Mouse (Mus musculus): ENCODE measurements around the gene Tsc22d2. TPM values are rescaled to one million over a fixed set of nuclear protein-coding genes. Genes with fewer than 3 reads are reported as not detected.

The Tsc22d2 gene
- polyA plus RNA-seq, 1 experiment from 2014 or later = 16.1 TPM

- peaks cover 4% of the 10 kb centered on the region; the same call in 1 of the 2 replicates for H3K4me1 ChIP-seq (ENCODE audit: control insufficient read depth, insufficient read depth, low read length)
- peak overlapping the region; percentile 95 for H3K4me3 ChIP-seq (ENCODE audit: low read length)
- ATAC-seq (ENCODE audit: low FRiP score, low TSS enrichment) = peak; percentile 76
- peak overlapping the region; percentile 100 for H3K27ac ChIP-seq (ENCODE audit: low read depth, low read length)
- peaks cover 5% of the 10 kb centered on the region; the same call in 1 of the 2 replicates for H3K36me3 ChIP-seq (ENCODE audit: control insufficient read depth, insufficient read depth, low read length)
- H3K4me2 ChIP-seq (replicated peaks; ENCODE audit: low read depth, low read length) = peak overlapping the region; percentile 85
- under 1% methylated on average over 78 of the region's 85 CpGs for WGBS
- H3K9me3 ChIP-seq (ENCODE audit: control insufficient read depth, low read length) = no peaks in the 10 kb centered on the region
- H3K27me3 ChIP-seq (ENCODE audit: control insufficient read depth, insufficient read depth, low read length) = no peaks in the 10 kb centered on the region
- peak overlapping the region; percentile 99 for H3K9ac ChIP-seq (ENCODE audit: low read depth, low read length)
These were observed 1.6 kb downstream of the Tsc22d2 start for GRCm38 (mm10) chr3:58415884-58416725.

DNA sequence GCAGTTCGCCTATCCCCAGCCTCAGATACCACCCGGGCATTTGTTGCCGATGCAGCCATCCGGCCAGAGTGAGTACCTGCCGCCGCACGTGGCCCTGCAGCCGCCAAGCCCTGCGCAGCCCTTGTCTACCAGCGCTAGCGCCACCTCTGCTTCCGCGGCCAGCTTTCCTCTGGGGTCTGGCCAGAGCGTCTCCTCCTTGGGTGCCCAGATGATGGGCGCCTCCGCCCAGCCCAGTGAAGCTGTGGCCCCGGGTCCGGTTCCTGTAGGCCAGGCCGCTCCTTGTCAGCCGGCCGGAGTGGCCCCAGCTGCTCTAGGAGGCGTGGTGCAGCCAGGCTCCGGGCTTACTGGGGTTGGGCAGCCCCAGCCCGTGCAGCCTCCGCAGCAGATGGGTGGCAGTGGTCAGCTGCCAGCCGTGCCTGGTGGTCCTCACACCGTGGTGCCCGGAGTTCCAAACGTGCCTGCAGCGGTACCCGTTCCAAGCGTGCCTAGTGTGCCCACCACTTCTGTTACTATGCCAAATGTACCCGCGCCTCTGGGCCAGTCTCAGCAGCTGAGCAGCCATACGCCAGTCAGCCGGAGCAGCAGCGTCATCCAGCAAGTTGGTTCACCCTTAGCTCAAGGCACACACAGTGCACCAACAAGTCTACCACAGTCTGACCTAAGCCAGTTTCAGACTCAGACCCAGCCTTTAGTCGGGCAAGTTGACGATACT, 2.4 kb downstream of the Tsc22d2 start:
- Histone ChIP-seq H3K27ac (ENCODE audit: low read depth, low read length) (peak overlapping the region; percentile 100), H3K9me3 (ENCODE audit: control insufficient read depth, low read length) (no peaks in the 10 kb centered on the region), H3K4me1 (ENCODE audit: control insufficient read depth, insufficient read depth, low read length) (peaks cover 4% of the 10 kb centered on the region; the same call in 1 of the 2 replicates), H3K27me3 (ENCODE audit: control insufficient read depth, insufficient read depth, low read length) (no peaks in the 10 kb centered on the region), H3K36me3 (ENCODE audit: control insufficient read depth, insufficient read depth, low read length) (peaks cover 5% of the 10 kb centered on the region; the same call in 1 of the 2 replicates), H3K9ac (ENCODE audit: low read depth, low read length) (peak overlapping the region; percentile 99), H3K4me2 (replicated peaks; ENCODE audit: low read depth, low read length) (peak overlapping the region; percentile 85), H3K4me3 (ENCODE audit: low read length) (peak overlapping the region; percentile 95)
- WGBS = 2% methylated on average over 35 of the region's 39 CpGs
- peak; percentile 48 for ATAC-seq (ENCODE audit: low FRiP score, low TSS enrichment)

DNA sequence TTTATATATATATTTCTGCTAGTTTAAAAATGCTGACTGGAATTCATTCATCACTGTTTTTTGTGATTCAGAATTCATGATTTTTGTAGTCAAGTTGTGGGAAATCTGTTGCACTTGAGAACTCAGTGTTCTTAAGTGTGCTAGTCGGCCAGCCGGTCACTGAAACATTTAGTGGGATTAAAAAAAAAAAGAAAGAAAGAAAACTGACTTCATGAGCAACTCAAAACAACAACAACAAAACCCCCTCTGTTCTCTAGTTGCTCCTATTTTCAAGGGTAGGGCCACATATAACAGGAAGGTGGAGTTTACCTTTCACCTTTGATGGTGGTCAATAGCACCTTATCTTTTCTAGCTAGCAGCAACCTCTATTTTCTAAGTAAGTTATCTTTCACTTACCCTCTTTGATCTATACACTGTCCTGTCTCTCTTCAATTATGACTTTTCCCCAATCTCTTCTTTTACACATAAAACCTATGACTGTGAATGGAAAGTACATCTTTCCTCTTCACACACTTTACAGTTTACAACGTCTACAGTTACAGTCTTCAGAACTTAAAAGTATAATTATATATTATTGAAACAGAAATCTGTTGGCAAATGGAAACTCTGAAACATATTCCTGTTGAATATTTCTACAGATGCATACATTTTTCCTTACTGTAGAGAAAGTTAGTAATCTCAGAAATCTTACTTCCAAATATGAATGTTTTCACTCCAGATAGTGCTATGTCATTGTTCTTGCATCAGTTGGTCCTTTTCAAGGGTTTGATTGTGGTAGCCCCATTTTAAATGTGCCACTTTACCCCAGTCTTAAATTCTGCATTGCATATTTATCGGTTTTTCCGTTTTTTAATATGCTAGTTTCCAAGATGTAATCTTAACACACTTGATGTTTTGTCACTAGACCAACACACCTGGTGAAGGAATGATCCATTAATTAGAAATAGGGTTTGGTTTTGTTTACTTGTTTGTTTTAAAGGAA, 4.5 kb downstream of the Tsc22d2 start:
- Histone ChIP-seq H3K4me1 (ENCODE audit: control insufficient read depth, insufficient read depth, low read length) (peaks cover 4% of the 10 kb centered on the region; the same call in 1 of the 2 replicates), H3K4me3 (ENCODE audit: low read length) (peak overlapping the region; percentile 95), H3K27me3 (ENCODE audit: control insufficient read depth, insufficient read depth, low read length) (no peaks in the 10 kb centered on the region), H3K36me3 (ENCODE audit: control insufficient read depth, insufficient read depth, low read length) (peaks cover 5% of the 10 kb centered on the region; the same call in 1 of the 2 replicates), H3K4me2 (replicated peaks; ENCODE audit: low read depth, low read length) (peak overlapping the region; percentile 85), H3K9ac (ENCODE audit: low read depth, low read length) (peak overlapping the region; percentile 44; the same call in 1 of the 2 replicates), H3K9me3 (ENCODE audit: control insufficient read depth, low read length) (no peaks in the 10 kb centered on the region), H3K27ac (ENCODE audit: low read depth, low read length) (no peak overlapping the region)
- 36% methylated on average over 5 of the region's 5 CpGs for WGBS
- ATAC-seq (ENCODE audit: low FRiP score, low TSS enrichment) = no peak

DNA sequence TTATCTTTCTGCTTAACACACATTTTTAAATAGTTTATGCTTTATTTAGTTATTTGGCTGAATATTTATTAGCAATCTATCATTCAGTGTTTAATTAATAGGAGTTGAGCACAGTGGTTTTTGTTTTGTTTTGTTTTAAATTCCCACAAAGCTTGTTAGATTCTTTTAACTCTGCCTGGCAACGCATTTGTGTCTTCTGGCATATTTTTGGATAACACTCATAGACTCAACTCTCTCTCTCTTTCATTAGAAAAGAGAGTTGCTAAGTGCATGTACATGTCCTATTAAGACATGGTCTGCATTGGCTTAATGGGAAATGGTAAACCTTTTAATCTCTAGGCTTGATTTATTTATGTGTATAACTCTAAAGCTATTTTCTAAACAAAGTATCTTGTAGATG, 14.3 kb downstream of the Tsc22d2 start:
- H3K36me3 ChIP-seq (ENCODE audit: control insufficient read depth, insufficient read depth, low read length) = no peaks in the 10 kb centered on the region
- no peak overlapping the region for H3K4me3 ChIP-seq (ENCODE audit: low read length)
- 98% methylated on average over 1 of the region's 1 CpGs for WGBS
- H3K9ac ChIP-seq (ENCODE audit: low read depth, low read length) = no peak overlapping the region
- no peaks in the 10 kb centered on the region for H3K9me3 ChIP-seq (ENCODE audit: control insufficient read depth, low read length)
- no peak overlapping the region for H3K27ac ChIP-seq (ENCODE audit: low read depth, low read length)
- H3K4me1 ChIP-seq (ENCODE audit: control insufficient read depth, insufficient read depth, low read length) = no peaks in the 10 kb centered on the region
- H3K4me2 ChIP-seq (replicated peaks; ENCODE audit: low read depth, low read length) = no peak overlapping the region
- no peaks in the 10 kb centered on the region for H3K27me3 ChIP-seq (ENCODE audit: control insufficient read depth, insufficient read depth, low read length)
- ATAC-seq (ENCODE audit: low FRiP score, low TSS enrichment) = no peak

DNA sequence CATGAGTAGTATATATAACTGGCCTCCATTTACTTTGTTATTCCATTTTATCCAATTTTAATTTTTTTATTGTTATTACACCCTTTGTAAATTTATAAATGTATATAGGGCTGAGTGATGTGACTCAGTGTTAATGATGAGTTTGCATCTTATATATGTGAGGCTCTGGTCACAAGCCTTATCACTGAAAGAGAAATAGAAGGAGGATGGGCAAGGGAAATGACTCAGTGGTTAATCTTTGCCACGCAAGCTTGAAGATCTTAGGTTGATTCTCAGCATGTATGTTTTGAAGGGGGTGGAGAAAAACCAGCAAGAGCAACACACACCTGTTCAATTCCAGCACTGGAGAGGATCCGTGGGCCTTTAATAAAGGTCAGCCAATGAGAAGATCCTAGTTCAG, 19.9 kb downstream of the Tsc22d2 start:
- Histone ChIP-seq H3K4me2 (replicated peaks; ENCODE audit: low read depth, low read length) (no peak overlapping the region), H3K4me1 (ENCODE audit: control insufficient read depth, insufficient read depth, low read length) (no peaks in the 10 kb centered on the region), H3K36me3 (ENCODE audit: control insufficient read depth, insufficient read depth, low read length) (peaks cover 5% of the 10 kb centered on the region; the same call in 1 of the 2 replicates), H3K27ac (ENCODE audit: low read depth, low read length) (no peak overlapping the region), H3K4me3 (ENCODE audit: low read length) (no peak overlapping the region), H3K9ac (ENCODE audit: low read depth, low read length) (no peak overlapping the region), H3K27me3 (ENCODE audit: control insufficient read depth, insufficient read depth, low read length) (no peaks in the 10 kb centered on the region), H3K9me3 (ENCODE audit: control insufficient read depth, low read length) (no peaks in the 10 kb centered on the region)
- ATAC-seq (ENCODE audit: low FRiP score, low TSS enrichment) = no peak
- 92% methylated on average over 2 of the region's 2 CpGs for WGBS

GRCm38 (mm10) chr3:58448230-58448629, 33.7 kb downstream of the Tsc22d2 start:
- no peaks in the 10 kb centered on the region for H3K9me3 ChIP-seq (ENCODE audit: control insufficient read depth, low read length)
- H3K36me3 ChIP-seq (ENCODE audit: control insufficient read depth, insufficient read depth, low read length) = no peaks in the 10 kb centered on the region
- ATAC-seq (ENCODE audit: low FRiP score, low TSS enrichment) = no peak
- 96% methylated on average over 2 of the region's 2 CpGs for WGBS
- H3K4me1 ChIP-seq (ENCODE audit: control insufficient read depth, insufficient read depth, low read length) = no peaks in the 10 kb centered on the region
- no peak overlapping the region for H3K4me3 ChIP-seq (ENCODE audit: low read length)
- no peak overlapping the region for H3K9ac ChIP-seq (ENCODE audit: low read depth, low read length)
- no peak overlapping the region for H3K27ac ChIP-seq (ENCODE audit: low read depth, low read length)
- H3K4me2 ChIP-seq (replicated peaks; ENCODE audit: low read depth, low read length) = no peak overlapping the region
- no peaks in the 10 kb centered on the region for H3K27me3 ChIP-seq (ENCODE audit: control insufficient read depth, insufficient read depth, low read length)

DNA sequence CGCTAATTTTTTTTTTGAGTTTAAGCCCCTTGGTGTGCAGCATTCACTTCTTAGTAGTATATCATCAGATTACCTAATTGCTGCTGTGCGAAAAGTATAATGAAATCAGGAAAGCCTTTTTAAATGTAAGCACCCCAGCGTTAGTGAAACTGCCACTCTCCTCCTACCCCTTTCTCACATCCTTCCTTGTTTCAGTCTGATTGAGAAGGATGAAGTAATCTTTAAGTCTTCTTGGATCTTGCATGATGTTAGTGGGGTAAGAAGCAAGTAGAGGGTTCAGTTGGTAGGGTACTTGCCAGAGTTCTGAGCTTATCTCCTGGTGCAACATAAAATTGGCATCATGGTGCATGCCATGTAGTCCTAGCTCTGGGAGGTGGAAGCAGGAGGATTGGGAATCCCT, 35.0 kb downstream of the Tsc22d2 start:
- Histone ChIP-seq H3K9ac (ENCODE audit: low read depth, low read length) (no peak overlapping the region), H3K4me3 (ENCODE audit: low read length) (no peak overlapping the region), H3K4me1 (ENCODE audit: control insufficient read depth, insufficient read depth, low read length) (no peaks in the 10 kb centered on the region), H3K27ac (ENCODE audit: low read depth, low read length) (no peak overlapping the region), H3K9me3 (ENCODE audit: control insufficient read depth, low read length) (no peaks in the 10 kb centered on the region), H3K4me2 (replicated peaks; ENCODE audit: low read depth, low read length) (no peak overlapping the region), H3K36me3 (ENCODE audit: control insufficient read depth, insufficient read depth, low read length) (no peaks in the 10 kb centered on the region), H3K27me3 (ENCODE audit: control insufficient read depth, insufficient read depth, low read length) (no peaks in the 10 kb centered on the region)
- ATAC-seq (ENCODE audit: low FRiP score, low TSS enrichment) = no peak
- WGBS = 94% methylated on average over 3 of the region's 3 CpGs

GRCm38 (mm10) chr3:58454414-58455205, 40.1 kb downstream of the Tsc22d2 start:
- no peak for ATAC-seq (ENCODE audit: low FRiP score, low TSS enrichment)
- no peaks in the 10 kb centered on the region for H3K9me3 ChIP-seq (ENCODE audit: control insufficient read depth, low read length)
- H3K27me3 ChIP-seq (ENCODE audit: control insufficient read depth, insufficient read depth, low read length) = no peaks in the 10 kb centered on the region
- peaks cover 3% of the 10 kb centered on the region; the same call in 1 of the 2 replicates for H3K36me3 ChIP-seq (ENCODE audit: control insufficient read depth, insufficient read depth, low read length)
- H3K27ac ChIP-seq (ENCODE audit: low read depth, low read length) = no peak overlapping the region
- no peaks in the 10 kb centered on the region for H3K4me1 ChIP-seq (ENCODE audit: control insufficient read depth, insufficient read depth, low read length)
- no peak overlapping the region for H3K9ac ChIP-seq (ENCODE audit: low read depth, low read length)
- no peak overlapping the region for H3K4me3 ChIP-seq (ENCODE audit: low read length)
- 41% methylated on average over 4 of the region's 4 CpGs for WGBS
- H3K4me2 ChIP-seq (replicated peaks; ENCODE audit: low read depth, low read length) = no peak overlapping the region
